Mouse (Mus musculus): ENCODE data around the gene Inpp5a. TPM values are rescaled to one million over a fixed set of nuclear protein-coding genes. Genes with fewer than 3 reads are reported as not detected.
A peak's percentile ranks its signal among the peaks of the same experiment; 100 is the strongest.

Inpp5a gene
- polyA plus RNA-seq, 1 experiment from 2014 or later: 17.4 TPM

DNA sequence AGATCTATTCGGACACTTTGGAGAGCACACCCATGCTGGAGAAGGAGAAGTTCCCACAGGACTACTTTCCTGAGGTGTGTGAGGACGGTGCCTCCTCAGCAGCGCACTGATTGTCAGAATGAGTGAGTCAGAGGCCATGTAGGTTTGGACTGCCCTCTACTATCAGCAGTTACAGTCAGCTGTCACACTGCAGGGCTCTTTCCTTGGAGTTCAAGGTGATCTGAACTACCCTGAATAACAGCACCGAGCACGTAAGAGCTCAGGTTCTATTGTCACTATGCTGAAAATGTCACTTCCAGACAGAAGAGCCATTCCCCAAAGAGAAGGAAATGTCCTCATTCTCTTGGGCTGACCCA lies 127.7 kb downstream of the Inpp5a start:
- Histone ChIP-seq H3K9me3 (ENCODE audit: control insufficient read depth, low read length) (no peaks in the 10 kb centered on the region), H3K27me3 (replicated peaks; ENCODE audit: control insufficient read depth, insufficient read depth, low read length) (peaks cover 27% of the 10 kb centered on the region), H3K36me3 (ENCODE audit: control insufficient read depth, insufficient read depth, low read length) (peaks cover 4% of the 10 kb centered on the region; the same call in 1 of the 2 replicates), H3K9ac (ENCODE audit: low read depth, low read length) (no peak overlapping the region), H3K27ac (ENCODE audit: low read depth, low read length) (no peak overlapping the region), H3K4me3 (ENCODE audit: low read length) (no peak overlapping the region), H3K4me2 (ENCODE audit: low read length) (no peak overlapping the region), H3K4me1 (ENCODE audit: control insufficient read depth, insufficient read depth, low read depth, low read length) (no peaks in the 10 kb centered on the region; the same call in 1 of the 2 replicates)
- no peak for ATAC-seq
- WGBS: 90% methylated on average over 5 of the region's 5 CpGs

DNA sequence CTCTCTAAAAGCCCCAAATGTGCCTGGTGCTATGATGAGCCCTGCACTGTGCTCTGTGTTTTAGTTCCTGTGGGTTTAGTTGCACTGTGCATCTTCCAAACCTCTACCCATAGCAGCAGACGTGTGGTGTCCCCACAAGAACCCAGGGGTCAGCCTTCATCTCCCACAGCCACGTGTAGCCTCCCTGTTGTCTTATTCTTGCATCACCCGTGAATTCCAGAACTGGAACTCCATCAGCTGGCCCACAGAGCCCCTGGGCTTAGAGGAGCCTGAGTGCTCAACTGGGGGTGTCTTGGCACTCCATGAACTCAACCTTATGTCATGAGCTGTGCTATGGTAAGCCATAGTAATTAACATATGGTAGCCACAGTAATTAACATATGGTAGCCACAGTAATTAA lies 129.4 kb downstream of the Inpp5a start:
- no peak for ATAC-seq
- WGBS: 62% methylated on average over 3 of the region's 3 CpGs
- no peaks in the 10 kb centered on the region; the same call in 1 of the 2 replicates for H3K4me1 ChIP-seq (ENCODE audit: control insufficient read depth, insufficient read depth, low read depth, low read length)
- no peak overlapping the region for H3K4me3 ChIP-seq (ENCODE audit: low read length)
- H3K27ac ChIP-seq (ENCODE audit: low read depth, low read length): no peak overlapping the region
- no peak overlapping the region for H3K9ac ChIP-seq (ENCODE audit: low read depth, low read length)
- H3K27me3 ChIP-seq (replicated peaks; ENCODE audit: control insufficient read depth, insufficient read depth, low read length): peaks cover 39% of the 10 kb centered on the region
- H3K4me2 ChIP-seq (ENCODE audit: low read length): no peak overlapping the region
- peaks cover 4% of the 10 kb centered on the region; the same call in 1 of the 2 replicates for H3K36me3 ChIP-seq (ENCODE audit: control insufficient read depth, insufficient read depth, low read length)
- H3K9me3 ChIP-seq (ENCODE audit: control insufficient read depth, low read length): no peaks in the 10 kb centered on the region

DNA sequence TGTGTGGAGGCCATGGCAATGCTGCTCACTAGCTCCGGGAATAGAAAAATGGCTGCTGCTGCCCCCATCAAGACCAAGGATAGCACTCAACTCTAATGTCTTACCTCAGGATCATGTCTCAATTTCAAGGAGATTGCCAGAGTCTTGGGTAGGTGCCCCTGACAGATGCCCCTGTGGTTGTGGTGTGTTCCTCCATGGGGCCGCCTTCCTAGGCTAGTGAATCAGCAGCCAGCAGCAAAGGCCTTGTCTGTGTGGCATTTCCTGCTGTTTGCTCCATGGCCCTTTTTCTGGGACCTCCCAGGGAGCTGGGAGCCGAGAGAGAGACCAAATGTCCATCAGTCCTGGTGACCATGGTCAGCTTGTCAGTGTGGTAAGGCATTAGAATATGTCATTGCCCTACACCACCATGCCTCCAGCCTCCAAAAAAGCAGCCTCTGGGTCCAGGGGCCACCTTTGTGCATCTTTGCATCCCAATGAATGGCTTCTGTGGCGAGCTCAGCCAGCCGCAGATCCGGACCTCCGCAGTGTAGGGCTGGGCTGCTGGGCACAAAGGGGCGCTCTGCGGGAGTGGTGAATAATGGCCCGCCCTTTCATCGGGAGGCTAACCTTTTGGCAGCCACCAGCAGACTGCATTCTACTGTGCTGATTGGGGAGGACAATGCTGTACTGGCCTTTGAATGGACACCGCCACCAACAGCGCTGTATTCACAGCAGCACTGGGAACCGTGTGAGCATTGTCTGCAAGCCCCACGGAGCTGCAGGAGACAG lies 139.6 kb downstream of the Inpp5a start:
- ATAC-seq: peak; percentile 83
- H3K9ac ChIP-seq (ENCODE audit: low read depth, low read length): no peak overlapping the region
- 18% methylated on average over 15 of the region's 15 CpGs for WGBS
- H3K9me3 ChIP-seq (ENCODE audit: control insufficient read depth, low read length): no peaks in the 10 kb centered on the region
- no peak overlapping the region for H3K27ac ChIP-seq (ENCODE audit: low read depth, low read length)
- H3K4me3 ChIP-seq (ENCODE audit: low read length): no peak overlapping the region
- H3K27me3 ChIP-seq (replicated peaks; ENCODE audit: control insufficient read depth, insufficient read depth, low read length): peaks cover 62% of the 10 kb centered on the region
- no peak overlapping the region for H3K4me2 ChIP-seq (ENCODE audit: low read length)
- H3K4me1 ChIP-seq (ENCODE audit: control insufficient read depth, insufficient read depth, low read depth, low read length): peaks cover 2% of the 10 kb centered on the region
- H3K36me3 ChIP-seq (ENCODE audit: control insufficient read depth, insufficient read depth, low read length): peaks cover 5% of the 10 kb centered on the region

DNA sequence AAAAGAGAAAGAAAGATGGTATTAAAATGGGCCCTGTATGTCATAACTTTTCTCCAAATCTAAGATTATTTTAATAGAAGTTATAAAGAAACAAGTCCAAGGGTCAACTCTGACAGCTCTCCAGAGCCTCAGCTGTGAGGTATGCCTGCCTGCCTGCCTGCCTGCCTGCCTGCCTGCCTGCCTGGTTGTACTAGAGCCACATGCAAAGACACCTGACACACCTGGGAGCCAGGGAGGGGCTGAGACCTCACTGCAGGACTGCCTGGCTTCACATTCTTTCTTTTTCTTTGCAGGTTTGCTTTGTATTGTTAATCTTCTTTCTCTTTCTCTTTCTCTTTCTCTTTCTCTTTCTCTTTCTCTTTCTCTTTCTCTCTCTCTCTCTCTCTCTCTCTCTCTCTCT lies 140.3 kb downstream of the Inpp5a start:
- Histone ChIP-seq H3K36me3 (ENCODE audit: control insufficient read depth, insufficient read depth, low read length) (peaks cover 5% of the 10 kb centered on the region), H3K27me3 (replicated peaks; ENCODE audit: control insufficient read depth, insufficient read depth, low read length) (peaks cover 60% of the 10 kb centered on the region), H3K4me1 (ENCODE audit: control insufficient read depth, insufficient read depth, low read depth, low read length) (peaks cover 2% of the 10 kb centered on the region), H3K27ac (ENCODE audit: low read depth, low read length) (no peak overlapping the region), H3K4me3 (ENCODE audit: low read length) (no peak overlapping the region), H3K4me2 (ENCODE audit: low read length) (no peak overlapping the region), H3K9me3 (ENCODE audit: control insufficient read depth, low read length) (no peaks in the 10 kb centered on the region), H3K9ac (ENCODE audit: low read depth, low read length) (no peak overlapping the region)
- ATAC-seq: no peak

DNA sequence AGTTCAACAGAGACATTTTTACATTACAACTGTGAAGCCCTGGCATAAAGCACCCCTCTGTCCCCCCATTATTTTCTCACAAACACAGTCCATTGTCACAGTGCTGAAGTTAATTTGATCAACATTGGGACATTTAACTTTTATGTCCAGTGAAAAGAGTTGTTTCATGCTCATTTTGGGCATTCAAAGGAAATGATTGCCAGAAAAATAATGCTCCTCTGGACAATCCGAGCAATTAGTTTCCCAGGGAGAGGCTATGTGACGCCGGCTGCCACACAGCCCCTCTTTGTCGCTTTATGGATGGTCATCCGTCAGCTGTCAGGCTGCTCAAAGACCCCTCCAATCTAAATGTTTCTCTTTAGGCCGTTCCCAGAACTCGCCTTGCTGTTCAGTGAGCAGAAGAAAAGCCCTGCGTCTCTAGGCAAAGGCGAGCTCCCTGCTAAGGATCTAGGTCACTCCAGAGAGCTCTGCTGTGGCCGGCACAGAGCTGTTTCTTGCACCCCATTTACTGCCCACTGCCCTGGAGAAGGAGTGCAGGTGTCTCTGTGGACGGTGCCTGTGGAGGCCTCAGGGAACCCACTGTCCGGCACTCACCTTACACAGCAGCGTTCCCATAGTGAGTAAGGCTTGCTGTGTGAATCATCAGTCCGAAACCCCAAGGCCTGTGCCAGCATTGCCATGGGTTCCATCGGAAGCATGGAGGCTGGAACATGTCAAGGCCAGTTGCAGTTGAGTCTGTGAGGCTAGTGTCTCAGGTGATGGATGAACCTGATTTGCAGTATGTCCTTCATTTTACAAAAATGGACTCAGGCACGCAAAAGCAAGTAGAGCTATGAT lies 141.9 kb downstream of the Inpp5a start:
- no peak overlapping the region for H3K27ac ChIP-seq (ENCODE audit: low read depth, low read length)
- WGBS: 30% methylated on average over 16 of the region's 16 CpGs
- peaks cover 66% of the 10 kb centered on the region for H3K27me3 ChIP-seq (replicated peaks; ENCODE audit: control insufficient read depth, insufficient read depth, low read length)
- H3K9ac ChIP-seq (ENCODE audit: low read depth, low read length): no peak overlapping the region
- H3K4me3 ChIP-seq (ENCODE audit: low read length): no peak overlapping the region
- peaks cover 5% of the 10 kb centered on the region for H3K36me3 ChIP-seq (ENCODE audit: control insufficient read depth, insufficient read depth, low read length)
- peaks cover 2% of the 10 kb centered on the region for H3K4me1 ChIP-seq (ENCODE audit: control insufficient read depth, insufficient read depth, low read depth, low read length)
- ATAC-seq: peak; percentile 91
- no peak overlapping the region for H3K4me2 ChIP-seq (ENCODE audit: low read length)
- H3K9me3 ChIP-seq (ENCODE audit: control insufficient read depth, low read length): no peaks in the 10 kb centered on the region

DNA sequence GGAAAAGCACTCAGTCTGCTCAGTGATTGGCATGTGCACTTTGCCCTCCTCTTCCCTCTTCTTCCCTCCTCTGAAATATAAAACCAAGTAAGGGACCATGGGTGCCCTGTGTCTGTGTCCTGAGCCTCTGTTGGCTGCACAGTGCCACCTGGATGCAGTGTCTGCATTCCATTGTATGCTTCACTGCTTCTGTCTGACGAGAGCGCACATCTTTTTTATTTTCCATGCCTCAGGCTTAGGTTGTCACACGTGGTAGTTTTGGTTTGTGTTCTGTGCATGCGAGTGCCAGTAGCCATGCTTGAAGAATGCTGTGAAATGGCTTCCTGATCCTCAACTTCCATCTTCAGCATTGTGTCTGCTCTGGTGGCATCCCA lies 142.5 kb downstream of the Inpp5a start:
- WGBS: 50% methylated on average over 4 of the region's 4 CpGs
- Histone ChIP-seq H3K27me3 (replicated peaks; ENCODE audit: control insufficient read depth, insufficient read depth, low read length) (peaks cover 66% of the 10 kb centered on the region), H3K9me3 (ENCODE audit: control insufficient read depth, low read length) (no peaks in the 10 kb centered on the region), H3K27ac (ENCODE audit: low read depth, low read length) (no peak overlapping the region), H3K4me2 (ENCODE audit: low read length) (no peak overlapping the region), H3K9ac (ENCODE audit: low read depth, low read length) (no peak overlapping the region), H3K36me3 (ENCODE audit: control insufficient read depth, insufficient read depth, low read length) (no peaks in the 10 kb centered on the region), H3K4me3 (ENCODE audit: low read length) (no peak overlapping the region), H3K4me1 (ENCODE audit: control insufficient read depth, insufficient read depth, low read depth, low read length) (peaks cover 2% of the 10 kb centered on the region)
- no peak for ATAC-seq

DNA sequence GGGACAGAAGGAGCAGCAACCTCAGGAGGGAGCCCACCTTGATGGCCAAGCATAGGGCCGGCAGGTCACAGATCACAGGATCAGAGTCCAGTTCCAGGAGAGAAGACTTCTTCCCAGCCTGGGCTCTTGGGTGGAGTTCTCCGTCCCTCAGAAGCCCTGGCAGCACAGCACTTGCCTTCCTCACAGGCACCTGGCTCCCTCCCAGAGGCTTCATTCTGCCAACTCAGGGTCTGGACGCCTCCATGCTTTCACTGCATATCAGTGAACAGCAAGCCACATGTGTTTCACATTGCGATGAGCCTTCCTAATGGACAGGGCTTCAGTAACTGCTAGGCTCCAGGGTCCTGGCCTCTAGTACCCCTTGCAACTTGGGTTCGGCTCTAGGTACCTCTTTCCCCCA lies 147.4 kb downstream of the Inpp5a start:
- Histone ChIP-seq H3K4me1 (ENCODE audit: control insufficient read depth, insufficient read depth, low read depth, low read length) (no peaks in the 10 kb centered on the region), H3K9ac (ENCODE audit: low read depth, low read length) (no peak overlapping the region), H3K27ac (ENCODE audit: low read depth, low read length) (no peak overlapping the region), H3K4me3 (ENCODE audit: low read length) (no peak overlapping the region), H3K27me3 (replicated peaks; ENCODE audit: control insufficient read depth, insufficient read depth, low read length) (peaks cover 71% of the 10 kb centered on the region), H3K36me3 (ENCODE audit: control insufficient read depth, insufficient read depth, low read length) (no peaks in the 10 kb centered on the region), H3K9me3 (ENCODE audit: control insufficient read depth, low read length) (no peaks in the 10 kb centered on the region), H3K4me2 (ENCODE audit: low read length) (no peak overlapping the region)
- WGBS: 78% methylated on average over 5 of the region's 5 CpGs
- ATAC-seq: no peak

DNA sequence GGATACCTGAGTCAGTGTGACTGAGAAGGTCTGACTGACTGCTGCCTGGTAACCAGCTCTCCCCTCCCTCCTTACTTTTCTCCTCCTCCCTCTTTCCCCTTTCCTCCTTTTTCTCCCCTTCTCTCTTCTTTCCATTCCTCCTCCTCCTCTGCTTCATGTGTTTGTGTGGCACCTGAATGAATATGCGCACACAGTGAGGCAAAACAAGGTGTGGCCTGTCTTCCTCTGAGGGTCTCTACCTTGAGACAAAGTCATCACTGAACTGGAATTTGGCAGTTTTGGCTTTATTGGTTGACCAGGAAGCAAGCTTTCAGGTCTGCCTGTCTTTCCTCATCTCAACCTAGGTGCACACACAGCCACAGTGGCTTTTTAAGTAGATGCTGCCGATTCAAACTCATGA lies 147.9 kb downstream of the Inpp5a start:
- Histone ChIP-seq H3K9me3 (ENCODE audit: control insufficient read depth, low read length) (no peaks in the 10 kb centered on the region), H3K9ac (ENCODE audit: low read depth, low read length) (no peak overlapping the region), H3K4me1 (ENCODE audit: control insufficient read depth, insufficient read depth, low read depth, low read length) (no peaks in the 10 kb centered on the region), H3K27ac (ENCODE audit: low read depth, low read length) (no peak overlapping the region), H3K27me3 (replicated peaks; ENCODE audit: control insufficient read depth, insufficient read depth, low read length) (peaks cover 71% of the 10 kb centered on the region), H3K4me2 (ENCODE audit: low read length) (no peak overlapping the region), H3K36me3 (ENCODE audit: control insufficient read depth, insufficient read depth, low read length) (no peaks in the 10 kb centered on the region), H3K4me3 (ENCODE audit: low read length) (no peak overlapping the region)
- 94% methylated on average over 2 of the region's 2 CpGs for WGBS
- ATAC-seq: no peak

DNA sequence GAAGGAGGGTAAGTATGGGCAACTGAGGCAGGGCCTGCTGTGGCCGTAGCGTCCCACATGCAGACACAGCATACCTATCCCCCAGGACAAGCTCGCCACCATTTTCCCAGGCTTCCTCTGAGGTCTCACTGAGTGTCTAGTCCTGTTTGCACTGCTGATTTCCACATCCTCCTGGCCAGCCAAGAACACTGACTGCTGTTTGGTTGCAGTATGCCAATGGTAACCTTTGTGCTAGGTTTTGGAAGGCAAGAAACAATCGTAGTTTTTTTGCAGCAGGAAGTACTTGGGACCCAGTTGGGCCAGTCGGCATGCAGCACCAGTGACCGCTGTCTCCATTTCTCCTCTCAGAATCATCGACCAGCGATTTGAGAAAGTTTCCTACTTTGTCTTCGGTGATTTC lies 148.9 kb downstream of the Inpp5a start:
- Histone ChIP-seq H3K27ac (ENCODE audit: low read depth, low read length) (no peak overlapping the region), H3K36me3 (ENCODE audit: control insufficient read depth, insufficient read depth, low read length) (no peaks in the 10 kb centered on the region), H3K4me1 (ENCODE audit: control insufficient read depth, insufficient read depth, low read depth, low read length) (no peaks in the 10 kb centered on the region), H3K4me3 (ENCODE audit: low read length) (no peak overlapping the region), H3K9ac (ENCODE audit: low read depth, low read length) (no peak overlapping the region), H3K27me3 (replicated peaks; ENCODE audit: control insufficient read depth, insufficient read depth, low read length) (peaks cover 71% of the 10 kb centered on the region), H3K4me2 (ENCODE audit: low read length) (no peak overlapping the region), H3K9me3 (ENCODE audit: control insufficient read depth, low read length) (no peaks in the 10 kb centered on the region)
- no peak for ATAC-seq
- 95% methylated on average over 9 of the region's 9 CpGs for WGBS
